Mouse (Mus musculus) ES-Bruce4 (cell line): ENCODE measurements around the gene Vmn1r163. TPM values are rescaled to one million over a fixed set of nuclear protein-coding genes. Genes with fewer than 3 reads are reported as not detected.
"Not testable (repeated sequence)": the region's sequence is repeated elsewhere in the genome, so short reads cannot be mapped to it uniquely, and the experiment has no call there.

Experiments
- H3K27ac ChIP-seq: 2 replicates; pipeline ENCODE4 v1.5.1; 2012; ENCODE audit warnings: low read length, inconsistent platforms; ENCODE audit not compliant: insufficient read depth
- H3K27me3 ChIP-seq: 2 replicates; pipeline ENCODE4 v1.6.1; 2012; ENCODE audit warnings: mild to moderate bottlenecking, low read length, inconsistent platforms; ENCODE audit not compliant: control insufficient read depth, poor library complexity, insufficient read depth, severe bottlenecking
- H3K36me3 ChIP-seq: 2 replicates; pipeline ENCODE4 v1.6.1; 2012; ENCODE audit warnings: inconsistent platforms, mild to moderate bottlenecking, low read length, moderate library complexity; ENCODE audit not compliant: control insufficient read depth, poor library complexity, insufficient read depth, severe bottlenecking
- H3K4me1 ChIP-seq: one replicate; pipeline ENCODE4 v1.8.1; 2011; ENCODE audit warnings: low read length; ENCODE audit not compliant: control insufficient read depth, insufficient read depth
- H3K4me3 ChIP-seq: 2 replicates; pipeline ENCODE4 v1.5.1; 2011; ENCODE audit warnings: low read depth, mild to moderate bottlenecking, low read length
- H3K9ac ChIP-seq: 2 replicates; pipeline ENCODE4 v1.6.1; 2012; ENCODE audit warnings: low read depth, mild to moderate bottlenecking, inconsistent platforms; ENCODE audit not compliant: poor library complexity, severe bottlenecking
- H3K9me3 ChIP-seq: replicated peaks from 2 replicates; pipeline ENCODE4 v1.6.1; 2012; ENCODE audit warnings: mild to moderate bottlenecking, low read length, inconsistent platforms; ENCODE audit not compliant: control insufficient read depth, poor library complexity, insufficient read depth, severe bottlenecking
- polyA plus RNA-seq: library from polyadenylated mRNA; stranded (reverse); fragments of >200 nt; gene quantifications from 2 replicates; pipeline ENCODE4 v1.2.4, GENCODE M21; 2011; ENCODE audit warnings: low read depth; ENCODE audit not compliant: missing spikeins, insufficient read depth, insufficient read length

Vmn1r163 gene
- polyA plus RNA-seq = not detected in 2 replicates

DNA sequence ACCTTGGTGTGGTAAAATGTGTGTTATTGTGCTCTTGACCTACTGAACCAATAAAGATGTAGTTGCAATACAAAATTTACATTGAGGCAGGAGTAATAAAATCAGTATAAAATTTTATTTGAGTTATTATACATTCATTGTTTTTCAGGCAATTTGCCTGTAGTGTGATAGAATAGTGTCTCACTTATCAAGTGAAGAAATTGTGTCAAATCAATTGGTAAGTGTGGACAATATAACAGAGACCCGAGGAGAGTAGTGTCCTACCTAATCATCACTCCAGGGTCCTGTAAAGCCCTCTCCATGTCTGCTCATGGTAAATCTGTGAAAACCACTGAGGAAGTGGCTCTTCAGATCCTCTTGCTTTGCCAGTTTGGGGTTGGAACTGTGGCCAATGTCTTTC lies at the start of gene Vmn1r163:
Gene Vmn1r163, plus strand, starts transcription at position 301 of the 400 bp plus-strand sequence.
- not testable (repeated sequence) for H3K9me3 ChIP-seq, H3K4me3 ChIP-seq, H3K27ac ChIP-seq, H3K4me1 ChIP-seq, H3K27me3 ChIP-seq, H3K9ac ChIP-seq, H3K36me3 ChIP-seq

GRCm38 (mm10) chr7:23019823-23020222 lies 35.5 kb upstream of the Vmn1r163 start, which contains the start of gene Gm4216:
Gm4216 (minus strand) TSS chr7:23019923.
- not testable (repeated sequence) for H3K9ac ChIP-seq, H3K4me1 ChIP-seq, H3K4me3 ChIP-seq

DNA sequence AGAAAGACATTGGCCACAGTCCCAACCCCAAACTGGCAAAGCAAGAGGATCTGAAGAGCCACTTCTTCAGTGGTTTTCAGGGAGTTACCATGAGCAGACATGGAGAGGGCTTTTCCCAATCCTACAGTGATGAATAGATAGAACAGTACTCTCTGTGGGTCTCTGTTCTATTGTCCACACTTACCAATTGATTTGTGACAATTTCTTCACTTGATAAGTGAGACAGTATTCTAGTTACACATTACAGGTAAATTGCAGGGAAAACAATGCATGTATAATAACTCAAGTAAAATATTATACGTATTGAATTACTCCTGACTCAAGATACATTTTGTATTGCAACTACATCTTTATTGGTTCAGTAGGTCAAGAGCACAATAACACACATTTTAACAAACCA lies 12.0 kb downstream of the Vmn1r163 start, which contains the start of gene Gm8720:
Gene Gm8720, minus strand, starts transcription at position 101 of the 400 bp plus-strand sequence.
- H3K36me3 ChIP-seq, H3K27me3 ChIP-seq, H3K9me3 ChIP-seq, H3K27ac ChIP-seq, H3K4me3 ChIP-seq, H3K4me1 ChIP-seq, H3K9ac ChIP-seq: not testable (repeated sequence)

More at GRCm38 (mm10) chr7:23019823-23020222, 35.5 kb upstream of the Vmn1r163 start, which contains the start of gene Gm4216:
- not testable (repeated sequence) for H3K27me3 ChIP-seq, H3K9me3 ChIP-seq, H3K27ac ChIP-seq, H3K36me3 ChIP-seq

Other genes starting within 250 kb of the Vmn1r163 start
- gene Vmn1r159, start 211.9 kb upstream of the Vmn1r163 start, polyA plus RNA-seq = not detected in 2 replicates
- not detected in 2 replicates for gene Vmn1r160, start 184.3 kb upstream of the Vmn1r163 start, polyA plus RNA-seq
- not detected in 2 replicates for gene Gm4214, start 70.9 kb upstream of the Vmn1r163 start, polyA plus RNA-seq
- gene Gm4216, start 35.6 kb upstream of the Vmn1r163 start, polyA plus RNA-seq = not detected in 2 replicates
- gene Gm8720, start 11.9 kb downstream of the Vmn1r163 start, polyA plus RNA-seq = not detected in 2 replicates
- not detected in 2 replicates for gene Gm10662, start 88.9 kb downstream of the Vmn1r163 start, polyA plus RNA-seq
- gene Vmn1r165, start 161.8 kb downstream of the Vmn1r163 start, polyA plus RNA-seq = not detected in 2 replicates
- not detected in 2 replicates for gene Vmn1r166, start 196.1 kb downstream of the Vmn1r163 start, polyA plus RNA-seq
- gene Gm6902, start 223.4 kb downstream of the Vmn1r163 start, polyA plus RNA-seq = not detected in 2 replicates
- gene Nlrp4e, start 245.7 kb downstream of the Vmn1r163 start, polyA plus RNA-seq = not detected in 2 replicates